Mouse (Mus musculus): ENCODE data around the gene Stil.
"Not testable (repeated sequence)": the region's sequence is repeated elsewhere in the genome, so short reads cannot be mapped to it uniquely, and the experiment has no call there.

The Stil gene

DNA sequence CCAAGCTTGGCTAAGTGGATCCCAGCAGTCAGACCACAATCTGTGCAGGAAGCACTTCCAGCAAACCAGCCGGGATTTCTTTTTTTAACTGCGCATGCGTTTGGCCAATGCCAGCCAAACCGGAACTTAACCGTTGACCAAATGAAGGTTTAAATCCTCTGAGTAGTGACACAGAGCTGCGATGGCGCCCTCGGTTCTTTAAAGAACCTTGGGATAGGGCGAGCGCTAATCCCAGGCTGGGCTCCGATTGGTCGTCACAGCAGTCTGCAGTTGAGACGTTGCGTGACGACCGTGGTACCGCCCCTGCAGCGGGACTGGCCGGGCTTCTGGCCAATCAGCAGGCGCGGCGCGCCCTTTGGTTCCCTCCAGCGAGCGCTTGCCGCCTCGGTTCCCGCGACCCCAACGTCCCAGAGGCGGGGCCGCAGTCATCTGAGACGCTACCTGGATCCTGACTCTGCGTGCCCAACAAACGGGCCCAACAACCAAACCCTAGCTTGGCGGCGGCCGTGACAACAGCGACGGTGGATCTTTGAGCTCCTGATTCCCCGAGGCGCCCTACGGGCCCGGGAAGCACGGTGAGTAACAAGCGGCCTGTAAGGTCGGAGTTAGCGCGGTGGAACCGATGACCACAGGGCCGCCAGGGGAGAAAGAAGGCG is at the start of gene Stil:
Stil (plus strand) TSS at position 387 of the 656 bp plus-strand sequence.
- peak; percentile 95 to 98 for DNase-seq (ENCODE audit: low spot score in 2 of 2)

DNA sequence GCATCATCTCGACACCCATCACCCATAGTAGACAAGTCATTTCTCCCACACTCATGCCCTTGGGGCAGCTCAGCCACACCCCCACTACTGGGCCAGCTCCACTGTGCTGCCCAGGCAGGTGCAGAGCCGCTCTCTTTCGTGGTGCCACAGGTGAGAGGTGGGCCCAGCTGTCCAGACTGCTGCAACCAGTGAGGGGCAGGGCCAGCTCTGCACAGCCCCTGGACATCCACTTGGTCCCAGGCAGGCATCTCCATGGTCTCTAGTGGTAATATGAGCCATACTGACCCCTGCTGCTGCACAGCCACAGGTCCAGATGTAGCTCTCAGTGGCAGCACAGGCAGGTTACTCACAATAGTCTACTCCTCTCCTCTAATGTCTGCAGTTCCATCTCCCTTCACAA is 46.8 kb upstream of the Stil start:
- DNase-seq (ENCODE audit: low spot score in 2 of 2) = no peak

DNA sequence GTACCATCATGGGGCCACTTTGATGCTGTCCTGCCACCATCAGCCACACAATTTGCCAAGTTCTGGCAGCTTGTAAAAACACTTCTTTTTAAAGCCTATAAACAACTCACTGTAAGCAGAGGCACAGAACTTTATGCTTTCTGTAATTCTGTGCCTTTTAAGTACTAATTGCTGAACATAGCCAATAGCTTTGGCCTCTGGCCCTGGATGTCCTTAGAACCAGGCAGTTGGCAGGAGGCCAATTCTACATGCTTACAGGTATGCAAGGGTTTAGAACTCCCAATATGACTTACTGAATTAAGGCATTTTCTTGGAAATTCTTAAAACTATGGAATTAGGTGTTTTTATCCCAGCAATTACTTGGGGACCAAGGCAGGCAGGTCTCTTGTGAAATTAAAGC is 42.6 kb upstream of the Stil start:
- DNase-seq (ENCODE audit: low spot score in 2 of 2) = no peak

DNA sequence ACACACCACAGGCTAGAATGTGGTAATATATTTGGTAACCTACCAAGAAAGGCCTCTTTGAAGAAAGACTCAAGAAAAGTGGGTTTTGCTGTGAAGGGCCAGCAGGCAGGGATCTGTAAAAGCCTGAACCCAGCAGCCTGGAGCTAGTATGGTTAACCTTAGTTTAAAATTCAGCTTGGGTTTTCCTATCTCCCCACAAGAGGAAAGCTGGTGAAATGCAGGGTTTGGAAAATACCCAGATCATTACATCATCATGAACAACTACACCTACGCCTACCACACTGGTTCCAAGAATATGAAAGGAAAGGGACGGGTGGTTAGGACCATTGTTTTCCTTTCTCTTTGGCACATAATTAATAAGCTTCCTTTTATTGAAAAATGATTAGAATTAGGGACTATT is 41.7 kb upstream of the Stil start:
- DNase-seq (ENCODE audit: low spot score in 2 of 2) = no peak

DNA sequence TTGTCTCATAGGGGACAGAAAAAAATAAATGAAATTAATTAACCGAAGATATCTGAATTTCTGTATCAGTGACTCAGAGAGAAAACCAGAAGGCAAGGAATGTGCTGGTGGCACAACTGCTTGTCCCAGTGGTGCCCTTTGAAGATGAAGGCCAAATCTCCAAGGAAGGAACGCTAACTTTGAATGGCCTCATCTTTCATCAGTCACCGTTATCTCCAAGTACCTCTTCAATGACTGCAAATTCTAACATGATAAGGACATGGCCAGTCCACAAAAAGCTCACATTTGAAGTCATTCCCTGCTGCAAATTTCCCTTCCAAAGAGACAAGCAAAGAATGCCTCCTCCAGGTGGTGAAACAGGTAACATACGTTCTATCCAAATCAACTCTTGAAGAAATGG is 41.2 kb upstream of the Stil start:
- no peak for DNase-seq (ENCODE audit: low spot score in 2 of 2)

DNA sequence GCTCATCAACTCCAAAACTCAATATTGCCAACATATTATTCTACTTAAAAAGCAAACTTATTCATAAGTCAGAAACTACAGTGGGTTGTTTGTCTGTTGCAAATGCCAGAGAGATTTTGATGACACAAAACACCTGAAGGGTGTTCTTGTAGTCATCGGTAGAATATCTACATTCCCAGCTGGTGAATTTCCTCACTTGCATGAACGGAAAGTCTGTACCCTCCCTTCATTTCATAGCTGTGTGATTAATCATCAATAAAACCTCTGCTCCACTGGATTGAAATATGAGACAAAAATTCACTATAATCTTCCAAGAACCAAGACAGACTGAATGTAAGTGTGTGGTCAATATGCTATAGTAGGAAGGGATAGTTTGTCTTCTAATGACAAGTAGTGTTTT is 40.4 kb upstream of the Stil start:
- no peak for DNase-seq (ENCODE audit: low spot score in 2 of 2)

DNA sequence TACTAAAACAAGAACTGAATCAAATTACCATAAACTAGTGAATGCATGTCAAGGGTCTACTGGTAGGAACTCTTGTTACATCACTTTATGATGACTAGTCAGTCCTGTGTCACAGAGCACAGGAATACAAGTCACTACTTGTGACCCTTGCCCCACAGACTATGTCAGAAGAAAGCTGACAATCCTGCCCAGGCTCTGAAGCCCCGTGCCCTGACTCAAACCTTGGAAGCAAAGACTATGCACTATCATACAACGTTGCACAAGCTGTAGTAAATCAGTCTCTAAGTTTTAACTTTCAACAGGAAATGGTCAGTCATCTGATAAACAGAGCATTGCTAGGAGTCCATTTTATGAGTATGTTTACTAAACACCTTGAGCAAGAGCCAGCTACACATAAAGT is 39.1 kb upstream of the Stil start:
- DNase-seq (ENCODE audit: low spot score in 2 of 2) = not testable (repeated sequence)

DNA sequence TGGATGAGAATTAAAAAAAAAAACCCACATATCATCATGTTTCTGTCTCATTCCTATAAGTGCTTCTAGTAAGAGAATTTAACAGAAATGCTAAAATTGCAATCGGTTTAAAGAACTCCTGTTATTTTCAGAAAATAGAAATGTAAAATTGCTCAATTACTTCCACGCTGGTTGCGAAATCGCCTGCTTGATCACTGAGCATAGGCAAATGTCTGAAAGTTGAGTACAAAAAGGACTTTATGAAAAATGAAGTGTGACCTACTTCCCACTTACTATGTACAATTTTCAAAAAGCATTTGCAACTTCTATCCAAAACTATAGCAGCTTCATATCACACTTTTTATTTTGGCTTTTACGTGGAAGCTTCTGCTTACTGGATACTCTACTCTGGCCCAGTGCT is 29.2 kb upstream of the Stil start:
- DNase-seq (ENCODE audit: low spot score in 2 of 2) = no peak

DNA sequence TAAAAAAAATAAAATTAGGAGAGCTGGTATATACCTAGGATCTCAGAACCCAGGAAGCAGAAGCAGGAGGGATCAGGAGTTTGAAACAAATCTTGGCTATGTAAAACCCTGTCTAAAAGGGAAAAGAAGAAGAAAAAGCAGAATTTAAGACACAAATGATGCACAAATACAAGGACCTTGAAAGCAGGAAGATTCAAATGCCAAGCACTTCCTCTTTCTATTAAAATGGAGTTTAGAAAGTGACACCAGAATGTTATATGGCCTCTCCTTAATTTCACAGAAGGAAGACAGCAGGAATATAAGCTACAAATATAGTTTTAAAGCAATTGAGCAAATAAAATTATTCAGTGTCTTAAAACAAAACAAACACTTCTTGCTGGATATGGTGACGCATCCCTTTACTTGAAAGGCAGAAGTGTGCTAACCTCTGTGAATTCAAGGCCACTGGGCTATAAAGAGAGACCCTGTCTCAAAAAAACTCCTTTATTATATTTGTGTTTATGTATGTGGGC is 26.7 kb upstream of the Stil start:
- no peak for DNase-seq (ENCODE audit: low spot score in 2 of 2)

DNA sequence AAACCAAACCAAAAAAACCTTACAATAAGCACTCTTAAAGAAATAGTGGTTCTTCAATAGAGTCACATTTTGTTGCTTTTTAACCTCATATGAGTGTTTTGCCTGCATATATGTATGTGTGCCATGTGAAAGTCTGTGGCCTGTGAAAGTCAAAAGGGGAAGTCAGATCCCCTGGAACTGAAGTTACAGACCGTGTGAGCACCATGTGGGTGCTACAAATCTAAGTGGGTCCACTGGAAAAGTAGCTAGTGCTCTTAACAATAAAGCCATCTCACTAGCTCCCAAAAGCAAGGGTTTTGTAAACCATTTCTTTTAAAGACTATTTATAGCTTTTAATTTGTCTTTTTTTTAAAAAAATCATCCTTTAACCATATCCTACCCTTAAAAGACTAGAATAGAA is 17.3 kb upstream of the Stil start:
- no peak for DNase-seq (ENCODE audit: low spot score in 2 of 2)

DNA sequence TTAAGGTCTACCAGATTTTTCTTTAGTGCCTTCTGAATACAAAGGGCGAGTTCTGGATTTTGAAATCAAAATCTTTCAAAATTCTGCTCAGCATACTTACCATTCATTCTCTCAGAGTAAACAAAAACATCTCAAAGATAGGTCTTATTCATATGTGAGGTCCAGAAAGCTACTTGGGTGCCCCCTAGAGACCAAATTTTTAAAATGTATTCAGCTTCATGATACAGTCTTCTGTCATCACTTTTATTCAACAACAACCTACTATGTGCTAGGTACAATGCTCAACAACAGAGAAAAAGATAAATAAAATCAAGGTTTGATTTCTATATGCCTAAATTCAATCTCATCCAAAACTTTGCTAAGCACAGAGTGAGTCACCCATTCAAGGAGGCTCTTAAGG is 16.9 kb upstream of the Stil start:
- DNase-seq (ENCODE audit: low spot score in 2 of 2) = no peak

DNA sequence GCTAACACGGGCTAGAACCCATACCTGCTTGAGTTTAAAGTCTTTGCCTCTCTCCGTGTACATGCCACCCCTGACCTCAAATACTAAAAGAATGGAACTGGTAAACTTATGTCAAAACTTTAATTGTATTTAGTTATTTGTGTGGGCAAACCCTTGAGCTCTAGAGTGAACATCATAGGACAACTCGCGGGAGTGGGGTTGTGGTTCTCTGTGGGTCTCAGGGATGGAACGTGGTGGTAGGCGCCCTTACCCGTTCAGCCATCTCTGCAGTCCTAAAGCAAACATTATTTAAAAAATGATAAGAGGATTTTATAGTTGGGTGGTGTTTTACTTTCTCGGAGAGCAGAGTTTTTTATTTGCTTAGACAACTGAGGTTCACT is 13.8 kb upstream of the Stil start:
- DNase-seq (ENCODE audit: low spot score in 2 of 2) = no peak

DNA sequence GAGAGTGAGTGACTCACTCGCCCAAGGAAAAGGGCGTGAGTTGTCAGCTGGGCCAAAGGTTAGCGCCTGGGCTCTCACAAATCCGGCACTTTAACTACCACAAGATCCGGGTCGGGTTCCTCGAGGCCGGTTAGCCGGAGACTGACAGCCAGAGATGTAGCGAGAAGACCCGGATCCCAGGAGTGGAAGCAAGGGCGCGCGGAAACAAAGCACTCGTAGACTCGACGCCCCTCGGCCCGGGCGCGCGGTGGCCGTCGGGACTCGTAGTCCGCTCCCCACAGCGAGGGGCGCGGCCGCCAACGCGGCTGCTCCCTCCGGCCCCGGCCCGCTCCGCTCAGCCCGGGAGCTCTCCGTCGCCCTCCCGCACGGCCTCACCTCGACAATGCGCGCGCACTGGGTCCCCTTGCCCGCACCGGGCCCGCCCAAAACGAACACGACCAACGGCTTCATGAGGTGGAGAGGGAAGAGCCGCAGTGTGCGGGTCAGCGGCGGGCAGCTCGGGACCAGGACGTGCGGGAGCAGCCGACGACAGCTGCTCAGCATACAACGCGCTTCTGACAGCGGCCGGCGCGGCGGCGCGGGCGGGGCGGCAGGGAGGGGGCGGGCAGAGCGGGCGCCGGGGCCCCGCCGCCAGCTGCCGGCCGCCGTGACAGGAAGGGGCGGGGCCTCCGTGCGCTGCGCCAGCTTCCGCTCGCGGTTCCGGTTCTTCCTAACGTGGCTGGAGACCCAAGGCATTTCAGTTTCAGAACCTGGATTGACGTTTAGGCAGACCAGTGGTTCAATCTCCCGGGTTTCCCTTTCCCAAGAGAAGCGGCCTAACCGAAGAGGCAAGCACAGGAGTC is 13.1 kb upstream of the Stil start, which contains the start of gene Cmpk1:
Cmpk1 (minus strand) TSS at position 651 of the 842 bp plus-strand sequence.
- DNase-seq (ENCODE audit: low spot score in 2 of 2) = peak; percentile 73 to 79

DNA sequence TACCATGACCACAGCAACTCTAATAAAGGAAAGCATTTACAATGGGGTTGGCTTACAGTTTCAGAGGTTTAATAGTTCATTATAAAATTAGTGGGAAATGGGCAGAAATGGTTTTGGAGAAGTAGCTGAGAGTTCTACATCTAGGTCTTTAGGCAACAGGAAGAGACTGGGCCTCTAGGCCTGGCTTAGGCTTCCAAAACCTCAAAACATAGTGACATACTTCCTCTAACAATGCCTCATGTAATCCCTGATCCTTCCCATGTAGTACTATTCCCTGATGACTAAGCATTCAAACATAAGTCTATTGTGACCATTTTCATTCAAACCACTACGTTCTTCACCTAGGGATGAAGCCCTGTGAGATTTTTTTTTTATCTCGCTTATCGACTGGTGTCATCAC is 5.7 kb upstream of the Stil start:
- DNase-seq (ENCODE audit: low spot score in 2 of 2) = no peak

DNA sequence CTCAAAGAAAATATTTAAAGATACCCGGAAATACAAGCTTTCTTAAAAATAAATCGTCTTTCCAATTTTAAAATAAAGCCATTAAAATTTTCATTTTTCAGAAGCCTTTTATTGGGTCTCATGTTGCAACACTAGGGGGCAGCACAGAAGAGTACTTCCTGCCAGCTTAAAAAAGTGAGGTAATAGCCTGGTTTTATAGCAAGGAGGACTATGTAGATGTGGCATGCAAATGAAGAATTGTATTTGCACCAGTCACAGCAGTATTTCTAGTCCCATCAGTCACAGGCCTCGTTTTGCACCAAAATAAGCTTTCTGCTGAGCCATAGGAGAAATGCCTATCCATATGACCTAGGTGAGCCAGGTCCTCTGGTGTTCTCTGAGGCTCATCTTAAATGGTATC is 2.9 kb upstream of the Stil start:
- no peak for DNase-seq (ENCODE audit: low spot score in 2 of 2)

DNA sequence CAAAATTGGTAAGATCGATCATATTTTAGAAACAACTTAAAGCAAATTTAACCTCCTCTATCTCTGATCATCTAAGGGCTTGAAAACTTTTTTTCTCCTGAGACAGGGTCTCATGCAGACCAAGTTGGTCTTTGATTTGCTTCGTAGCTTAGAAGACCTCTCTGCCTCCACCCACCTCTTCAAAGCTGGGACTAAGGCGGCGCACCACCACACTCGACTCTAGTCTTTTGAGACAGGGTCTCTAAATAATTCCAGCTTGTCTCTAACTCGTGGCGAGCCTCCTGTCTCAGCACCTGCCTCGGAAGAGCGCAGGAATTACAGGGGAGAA is 550 bp upstream of the Stil start:
- no peak for DNase-seq (ENCODE audit: low spot score in 2 of 2)

DNA sequence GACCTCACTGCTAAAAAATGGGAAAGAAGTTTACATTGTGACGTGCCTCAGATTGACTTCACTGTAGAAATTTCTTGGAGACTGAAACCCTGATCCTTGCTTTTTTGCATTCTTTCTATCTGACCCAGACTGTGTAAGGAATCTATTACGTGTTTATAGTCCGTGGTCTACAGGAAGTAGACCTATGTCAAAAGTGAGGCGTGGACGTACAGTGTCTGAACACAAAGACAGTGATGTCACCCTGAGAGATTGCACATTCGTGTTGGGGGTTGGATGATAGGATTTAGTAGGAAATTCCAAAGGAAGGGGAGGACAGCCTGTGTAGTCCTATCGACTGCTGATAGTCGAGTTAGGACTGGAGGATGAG is 453 bp downstream of the Stil start:
- DNase-seq (ENCODE audit: low spot score in 2 of 2) = no peak

DNA sequence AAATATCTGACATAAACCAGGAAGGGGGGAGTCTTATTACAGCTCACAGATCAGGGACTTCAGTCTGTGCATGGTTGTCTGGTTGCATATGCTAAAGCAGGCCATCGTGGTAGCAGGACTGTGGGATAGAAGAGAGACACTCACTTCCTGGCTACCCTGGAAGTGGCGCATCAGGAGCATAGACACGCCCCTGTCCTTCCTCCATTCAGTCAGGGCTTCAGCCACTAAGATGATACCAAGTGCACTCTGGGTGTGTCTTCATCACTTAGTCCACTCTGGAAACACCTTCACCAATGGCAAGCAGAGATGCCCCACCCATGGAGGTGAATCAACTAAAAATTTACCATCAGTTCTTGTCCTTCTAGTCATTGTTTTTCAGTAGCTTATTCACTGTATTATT is 14.3 kb downstream of the Stil start:
- DNase-seq (ENCODE audit: low spot score in 2 of 2) = no peak

DNA sequence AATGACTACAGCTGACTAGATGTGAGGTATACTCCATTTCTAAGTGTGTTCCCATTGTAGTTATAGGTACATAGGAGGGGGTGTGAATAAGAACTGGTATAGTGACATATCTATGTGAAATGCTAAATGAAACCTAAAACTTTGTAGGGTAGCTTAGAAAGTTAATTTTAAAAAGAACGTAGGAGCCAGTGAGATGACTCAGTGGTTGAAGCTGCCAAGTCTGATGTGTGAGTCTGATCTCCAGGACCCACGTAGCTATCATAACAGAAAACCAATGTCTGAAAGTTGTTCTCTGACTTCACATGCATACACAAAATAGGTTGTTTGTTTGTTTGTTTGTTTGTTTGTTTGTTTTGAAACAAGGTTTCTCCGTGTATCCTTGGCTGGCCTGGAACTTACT is 20.0 kb downstream of the Stil start:
- DNase-seq (ENCODE audit: low spot score in 2 of 2) = no peak

DNA sequence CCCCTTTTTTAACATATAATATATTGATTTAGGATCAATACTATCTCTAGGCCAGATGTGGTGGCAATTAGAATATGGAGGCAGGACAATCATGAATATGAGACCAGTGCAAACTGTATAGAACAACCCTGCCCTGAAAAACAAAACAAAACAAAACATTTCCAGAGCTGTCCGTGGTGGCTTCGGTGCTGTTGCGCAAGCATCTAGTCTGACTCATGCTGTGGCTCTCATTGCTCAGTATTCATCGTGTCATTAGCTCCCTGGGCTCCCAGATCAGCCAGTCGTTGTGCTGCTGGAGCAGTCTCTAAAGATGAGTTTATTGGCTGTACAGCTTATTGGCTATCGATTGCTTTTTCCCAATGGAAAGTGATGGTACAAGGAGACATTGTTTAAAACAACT is 35.1 kb downstream of the Stil start:
- no peak for DNase-seq (ENCODE audit: low spot score in 2 of 2)

DNA sequence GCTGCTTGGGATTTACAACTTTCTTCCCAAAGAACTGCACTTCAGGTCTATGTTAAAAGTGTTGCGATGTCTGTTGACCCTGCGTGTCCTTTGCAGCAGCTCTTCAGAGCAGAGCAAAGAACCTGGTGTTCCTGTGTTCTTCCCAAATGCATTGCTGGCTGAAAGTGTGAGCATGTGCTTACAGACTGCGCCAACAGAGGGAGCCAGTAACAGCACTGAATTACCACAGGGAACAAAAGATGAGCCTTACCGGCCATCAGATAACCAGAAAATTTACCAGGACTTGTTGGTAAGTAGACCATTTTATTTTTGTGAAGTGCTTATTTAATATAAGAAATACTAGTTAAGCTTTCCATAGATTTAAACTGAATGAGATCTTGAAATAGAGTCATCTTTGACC is 38.3 kb downstream of the Stil start:
- DNase-seq (ENCODE audit: low spot score in 2 of 2) = no peak

DNA sequence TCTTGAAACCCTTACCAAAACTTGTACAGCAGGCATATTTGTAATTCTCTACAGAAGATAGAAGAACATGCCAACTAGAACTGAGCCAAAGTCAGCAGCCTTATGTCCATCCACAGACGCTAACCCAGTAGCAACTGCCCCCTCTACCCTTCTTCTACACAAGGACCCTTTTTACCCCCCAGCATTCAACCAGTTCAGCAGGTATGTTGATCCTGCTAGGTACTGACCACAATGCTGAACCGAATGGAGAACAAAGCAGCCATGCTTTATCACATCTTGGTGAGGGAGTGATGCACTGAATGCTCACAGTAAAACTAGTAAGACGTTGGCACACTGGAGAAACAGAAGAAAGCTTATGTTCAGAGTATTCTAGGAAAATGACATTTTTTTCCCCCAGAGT is 45.7 kb downstream of the Stil start:
- no peak for DNase-seq (ENCODE audit: low spot score in 2 of 2)

DNA sequence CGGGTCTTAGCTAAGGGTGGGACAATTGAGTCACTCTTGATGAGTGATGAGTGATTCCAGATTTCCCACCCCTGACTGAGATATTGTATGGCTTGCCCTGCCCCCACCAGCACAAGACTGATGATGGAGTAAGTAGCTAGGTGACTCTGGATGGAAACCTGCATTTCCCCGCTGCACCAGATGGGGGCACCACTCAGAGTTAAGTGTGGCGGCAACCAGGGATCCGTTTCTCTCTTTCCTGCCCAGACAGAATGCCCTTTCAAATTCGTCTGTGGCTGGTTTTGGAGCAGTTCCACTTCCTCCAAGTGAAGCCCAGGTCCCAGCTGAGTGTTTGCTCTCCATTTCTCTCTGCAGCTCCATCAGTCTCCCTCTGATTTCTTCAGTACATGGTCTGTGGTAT is 47.8 kb downstream of the Stil start:
- DNase-seq (ENCODE audit: low spot score in 2 of 2) = peak in 1 of 2 experiments; percentile 21

DNA sequence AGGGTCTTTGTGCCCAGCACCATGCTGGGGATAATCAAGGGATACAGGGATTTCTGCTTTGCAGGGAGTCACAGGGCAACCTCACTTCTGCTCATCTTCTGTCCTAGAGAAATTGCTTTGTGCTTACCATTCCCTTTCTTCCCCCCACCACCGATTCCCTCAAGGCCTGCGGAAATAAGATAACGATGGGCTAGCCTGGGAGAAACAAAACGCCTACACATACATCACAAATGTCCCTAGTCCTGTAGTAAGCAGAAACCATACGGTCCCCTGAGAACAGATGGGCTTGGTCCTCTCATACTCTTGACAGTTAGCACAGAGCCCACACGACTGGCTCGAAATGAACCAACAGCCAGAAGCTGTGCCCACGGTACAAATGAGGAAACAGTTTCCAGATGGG is 48.2 kb downstream of the Stil start:
- no peak for DNase-seq (ENCODE audit: low spot score in 2 of 2)
